Mouse (Mus musculus) inflammation-experienced regulatory T-cells, adult 6 months (primary cell): ENCODE results near the gene Raph1. TPM values are rescaled to one million over a fixed set of nuclear protein-coding genes. Genes with fewer than 3 reads are reported as not detected.

ENCODE experiments used
- ATAC-seq: one replicate; pipeline ENCODE4 v1.8.0; 2017
- polyA plus RNA-seq, 3 experiments: library from polyadenylated mRNA; unstranded; fragments of 100-300 nt; shearing (Covaris generic); gene quantifications; one replicate each; pipeline ENCODE4 v1.2.1; 2017

Raph1 gene
- polyA plus RNA-seq, result 1 to 10 TPM; 5.2 to 6.7 (median 6.2) TPM

- ATAC-seq, result peak; percentile 48
These were observed at the start of gene Raph1 for GRCm38 (mm10) chr1:60566631-60567311. Gene Raph1 (minus strand): TSS chr1:60567104.

GRCm38 (mm10) chr1:60615703-60616102, 48.8 kb upstream of the Raph1 start:
- no peak for ATAC-seq

GRCm38 (mm10) chr1:60614902-60615301, 48.0 kb upstream of the Raph1 start:
- ATAC-seq, result no peak

- ATAC-seq, result no peak
These were observed 45.1 kb upstream of the Raph1 start for GRCm38 (mm10) chr1:60611968-60612367.

DNA sequence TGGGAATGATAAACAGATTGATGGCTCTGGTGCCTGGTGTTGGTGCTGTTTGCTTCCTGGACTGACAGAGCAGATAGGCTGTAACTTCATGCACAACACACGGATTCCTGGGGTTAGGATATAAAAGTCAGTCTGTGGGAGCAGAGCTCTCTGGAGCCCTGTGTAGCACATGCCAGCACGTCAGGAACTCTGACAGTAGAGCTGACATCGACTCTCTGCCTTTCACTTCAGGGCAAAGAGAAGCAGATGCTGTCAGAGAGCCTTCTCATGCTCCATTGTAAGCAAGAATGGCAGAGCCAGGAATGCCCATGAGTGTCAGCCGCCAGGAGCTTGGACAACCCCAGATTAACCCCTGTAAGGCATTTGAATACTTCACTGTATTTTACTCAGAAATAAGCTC, 43.7 kb upstream of the Raph1 start:
- ATAC-seq, result no peak

GRCm38 (mm10) chr1:60609011-60609775, 42.3 kb upstream of the Raph1 start:
- no peak for ATAC-seq

- ATAC-seq, result no peak
These were observed 37.6 kb upstream of the Raph1 start for GRCm38 (mm10) chr1:60604481-60605021.

DNA sequence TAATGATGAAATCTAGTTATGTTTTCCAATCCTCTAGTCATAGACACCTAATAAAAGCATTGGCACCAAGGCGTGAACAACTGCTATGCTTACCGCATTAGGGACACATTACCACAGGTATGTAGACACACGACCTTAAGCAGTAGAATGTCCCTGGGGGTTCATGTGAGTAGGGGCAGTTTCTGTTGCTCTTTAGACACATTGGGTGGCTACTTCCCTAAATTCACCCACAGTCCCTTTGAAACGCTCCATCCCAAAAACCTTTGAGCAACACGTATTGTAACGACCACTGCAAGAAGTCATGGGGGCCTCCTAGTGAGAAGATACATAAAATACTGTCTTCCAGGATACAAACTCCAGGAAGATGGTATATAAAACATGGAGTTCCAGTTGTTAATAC, 33.8 kb upstream of the Raph1 start:
- ATAC-seq, result no peak

DNA sequence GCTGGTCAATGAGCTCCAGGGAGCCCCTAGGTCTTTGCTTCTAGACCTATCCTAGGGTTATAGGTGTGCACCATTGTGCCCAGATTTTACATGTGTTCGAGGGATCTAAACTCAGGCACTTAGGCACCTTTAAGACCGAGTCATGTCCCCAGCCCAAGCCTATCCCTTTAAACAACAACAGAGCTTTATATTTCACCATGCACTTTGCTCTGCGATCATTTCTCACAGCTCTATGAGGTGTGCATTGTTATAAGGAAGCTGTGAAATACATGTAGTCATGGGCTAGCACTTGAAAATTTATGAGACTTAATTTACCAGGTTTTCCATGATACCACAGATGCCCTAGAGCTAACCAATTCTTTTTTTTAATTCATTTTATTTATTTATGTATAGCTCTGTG, 33.0 kb upstream of the Raph1 start:
- no peak for ATAC-seq

DNA sequence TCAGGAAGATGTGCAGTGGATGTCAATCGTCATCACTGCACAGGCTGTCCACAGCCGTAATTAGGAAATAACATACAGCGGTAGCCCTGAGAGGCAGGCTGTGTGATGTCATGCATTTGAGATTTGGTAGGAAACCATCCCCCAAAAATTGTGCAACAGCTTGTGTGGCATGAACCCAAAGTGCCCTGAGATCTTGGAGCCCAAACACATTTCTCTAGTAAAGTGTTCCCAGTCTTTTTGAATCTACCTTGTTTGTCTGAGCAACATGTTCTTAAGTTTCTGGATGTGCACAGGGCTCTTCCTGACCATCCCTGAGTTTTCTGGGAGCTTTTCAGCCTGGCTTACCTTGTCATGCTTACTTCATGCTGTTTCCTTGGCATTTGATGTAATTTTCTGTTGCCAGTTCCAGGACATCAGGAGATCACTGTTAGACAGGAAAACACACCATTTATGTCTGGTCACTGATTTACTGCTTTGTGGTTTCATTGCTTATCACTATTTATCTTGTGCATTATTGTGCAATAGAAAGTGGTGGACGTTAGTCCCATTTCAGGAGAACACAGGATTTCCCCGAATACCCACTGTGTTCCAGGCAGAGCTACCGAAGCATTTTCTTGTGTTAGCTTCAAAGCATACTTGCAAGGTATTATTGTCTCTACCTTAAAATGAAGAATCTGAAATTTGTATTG, 32.3 kb upstream of the Raph1 start:
- ATAC-seq, result no peak

- no peak for ATAC-seq
These were observed 29.7 kb upstream of the Raph1 start for GRCm38 (mm10) chr1:60596386-60597320.

DNA sequence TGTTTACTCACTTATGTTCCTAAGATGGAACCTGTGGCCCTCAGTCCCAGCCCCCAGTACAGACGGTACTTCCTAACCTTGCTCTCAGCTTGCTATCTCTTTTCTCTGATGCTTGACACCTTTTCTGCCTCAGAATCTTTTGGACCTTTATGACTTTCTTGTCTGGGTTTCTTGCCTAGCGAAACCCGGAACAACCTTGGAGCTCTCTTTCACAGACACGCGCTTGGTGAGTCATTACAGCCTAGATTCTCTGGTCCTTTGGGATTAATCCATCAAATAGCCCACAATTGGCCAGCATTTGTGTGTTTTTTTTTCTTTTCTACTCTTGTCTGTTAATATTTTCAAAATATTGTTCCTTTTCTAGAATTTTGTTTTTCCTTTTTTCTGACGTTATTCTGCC, 26.2 kb upstream of the Raph1 start:
- ATAC-seq, result no peak

DNA sequence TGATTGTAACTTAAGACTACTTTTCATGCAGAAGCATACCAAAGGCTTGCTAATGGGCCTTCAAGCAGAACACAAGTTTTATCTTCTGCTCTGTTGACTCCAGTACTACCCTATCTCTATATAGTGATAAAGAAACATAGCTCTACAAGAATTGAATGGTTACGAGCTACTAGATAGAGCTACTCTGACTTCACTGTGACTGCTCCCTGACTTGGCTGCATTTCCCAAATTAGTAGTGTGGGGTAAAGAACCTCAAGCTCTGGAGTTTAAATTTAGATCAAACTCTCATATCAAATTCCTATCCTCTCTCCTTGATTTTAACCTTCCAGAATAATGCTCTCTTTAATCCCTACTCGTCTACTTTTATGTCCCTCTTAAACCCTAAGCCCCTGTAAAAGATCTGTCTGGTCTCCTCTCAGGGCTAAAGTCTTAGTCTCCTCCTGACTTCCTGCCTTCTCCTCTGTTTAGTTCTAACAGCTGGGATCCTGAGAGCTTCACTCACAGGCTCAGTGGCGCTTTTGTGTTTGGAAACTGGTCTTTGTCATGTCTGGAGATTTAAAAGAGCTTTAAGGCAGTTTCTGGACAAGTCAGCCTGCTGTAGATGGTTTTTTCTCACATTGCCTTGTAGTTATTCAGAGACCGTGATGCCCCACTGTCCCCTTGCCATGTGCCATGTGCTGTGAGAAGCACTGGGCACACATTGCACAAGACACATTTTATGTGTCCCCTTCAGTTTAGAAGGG, 22.2 kb upstream of the Raph1 start:
- no peak for ATAC-seq

- ATAC-seq, result no peak
These were observed 14.1 kb upstream of the Raph1 start for GRCm38 (mm10) chr1:60580990-60581389.

DNA sequence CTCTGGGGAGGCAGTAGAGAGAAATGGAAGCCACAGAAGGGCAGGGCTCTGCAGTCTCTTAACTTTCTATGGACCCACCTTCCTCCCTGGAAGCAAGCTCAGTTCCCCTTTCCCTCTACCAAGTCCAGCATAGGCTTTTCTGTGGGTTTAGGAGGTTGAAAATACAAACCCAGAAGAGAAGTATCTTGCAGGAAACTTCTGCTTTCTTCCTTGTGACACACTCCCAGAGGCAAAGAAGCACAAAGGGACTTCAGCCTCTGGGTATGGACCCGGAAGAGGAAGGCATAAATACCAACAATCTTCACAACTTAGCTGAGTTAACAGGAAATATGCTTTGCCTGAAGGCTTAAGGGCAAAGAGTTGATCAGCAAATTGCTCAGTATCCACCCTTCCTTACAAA, 13.0 kb upstream of the Raph1 start:
- no peak for ATAC-seq

DNA sequence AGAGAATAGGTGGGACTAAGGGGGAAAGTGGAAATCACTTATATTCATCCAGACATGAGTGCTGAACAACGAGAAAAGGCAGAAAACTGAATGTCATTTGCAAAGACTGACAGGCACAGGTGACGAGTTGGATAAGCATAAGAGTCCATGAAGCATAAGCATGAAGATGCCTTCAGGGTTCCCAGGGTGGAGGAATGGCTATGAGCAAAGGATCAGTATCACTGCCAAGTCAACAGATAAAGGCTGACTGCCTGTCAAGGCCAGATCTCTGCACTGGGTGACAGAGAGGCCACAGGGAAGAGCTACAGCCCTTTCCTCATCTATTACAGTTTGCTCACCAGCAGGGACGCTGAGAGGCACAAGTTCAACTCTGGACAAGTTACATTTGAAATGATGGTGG, 5.8 kb upstream of the Raph1 start:
- no peak for ATAC-seq

DNA sequence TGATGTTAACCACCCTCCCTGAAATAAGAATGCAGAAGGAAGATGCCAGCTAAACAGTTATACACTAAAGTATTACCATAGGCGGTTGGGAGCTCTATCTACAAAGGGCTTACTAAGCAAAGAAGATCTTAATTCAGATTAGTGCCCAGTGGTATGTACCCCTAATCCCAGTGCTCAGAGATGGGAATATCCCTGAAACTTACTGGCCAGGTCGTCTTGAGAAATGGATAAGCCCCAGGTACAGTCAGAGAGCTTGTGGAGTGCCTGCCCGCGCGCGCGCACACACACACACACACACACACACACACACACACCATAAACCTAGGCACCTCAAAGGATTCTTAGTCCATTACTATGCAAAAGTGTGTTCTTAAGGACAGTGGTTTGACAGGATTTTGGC, 2.8 kb upstream of the Raph1 start:
- no peak for ATAC-seq

DNA sequence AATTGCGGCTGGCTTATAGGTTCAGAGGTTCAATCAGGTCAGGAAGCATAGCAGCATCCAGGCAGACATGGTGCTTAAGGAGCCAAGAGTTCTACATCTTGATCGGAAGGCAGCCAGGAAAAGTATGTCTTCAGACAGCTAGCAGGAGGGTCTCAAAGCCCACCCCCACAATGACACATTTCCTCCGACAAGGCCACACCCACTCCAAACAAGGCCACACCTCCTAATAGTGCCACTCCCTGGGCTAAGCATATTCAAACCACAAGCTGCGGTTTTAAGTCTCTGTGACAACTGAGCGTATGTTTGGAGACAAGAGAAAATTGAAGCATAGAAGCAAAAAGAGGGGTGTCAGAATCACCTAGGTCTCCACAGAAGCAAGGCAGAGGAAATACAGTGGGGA, 2.3 kb upstream of the Raph1 start:
- peak; percentile 30 for ATAC-seq

DNA sequence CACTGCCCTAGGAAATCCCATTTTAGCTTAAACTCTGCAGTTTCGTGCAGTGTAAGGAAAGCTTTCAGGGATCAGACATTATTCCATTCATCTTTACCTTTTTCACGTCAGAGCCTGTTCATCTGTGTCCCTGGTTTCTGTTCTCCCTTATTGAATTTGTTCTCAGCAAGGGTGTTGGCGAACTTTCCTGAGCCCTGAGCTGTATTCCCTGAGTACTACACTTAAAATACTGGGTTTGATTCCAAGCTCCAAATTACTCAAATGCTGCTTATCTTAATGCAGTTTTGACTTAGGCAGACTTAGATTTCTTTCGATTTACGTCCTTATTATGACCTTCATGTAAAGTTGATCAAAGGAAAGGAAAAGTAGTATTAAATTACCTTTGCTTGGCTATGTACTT, 417 bp upstream of the Raph1 start:
- peak; percentile 7 for ATAC-seq

DNA sequence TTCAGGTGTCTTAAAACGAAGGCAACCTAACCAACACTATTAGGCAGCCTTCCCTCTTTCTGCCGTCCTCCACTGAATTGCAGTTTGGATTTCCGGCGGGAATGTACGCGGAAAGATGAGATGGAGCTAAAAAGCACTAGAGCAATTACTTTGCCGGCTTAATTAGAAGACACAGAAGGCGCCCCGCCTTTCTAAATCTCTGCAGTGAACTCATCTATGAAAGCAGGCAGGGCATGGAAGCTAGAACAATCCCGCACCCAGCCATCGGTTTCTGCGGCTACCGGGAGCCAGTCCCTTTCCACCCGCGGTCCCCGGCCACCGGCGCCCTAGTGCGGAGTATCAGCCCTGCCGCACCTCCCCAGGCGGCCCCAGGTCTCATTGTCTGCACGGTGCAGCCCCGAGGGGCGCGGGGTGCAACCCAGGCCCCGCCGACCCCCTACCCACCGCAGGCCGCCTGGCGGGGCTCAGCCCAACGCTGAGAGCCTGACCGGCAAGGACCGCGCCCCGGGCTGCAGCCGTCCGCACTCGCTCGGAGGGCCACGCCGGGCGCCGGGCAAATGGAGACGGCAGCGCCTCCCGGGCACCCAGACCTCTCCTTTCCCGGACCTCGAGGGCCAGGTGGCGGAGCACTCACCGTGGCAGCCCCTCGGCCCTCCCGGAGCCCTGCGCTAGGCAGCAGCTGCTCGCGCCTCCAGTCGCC, 823 bp downstream of the Raph1 start:
- ATAC-seq, result peak; percentile 7
